Mouse (Mus musculus): ENCODE data around the gene Olfr44. TPM values are rescaled to one million over a fixed set of nuclear protein-coding genes. Genes with fewer than 3 reads are reported as not detected.

Olfr44 gene
- not detected for total RNA-seq (2021)
- long read RNA-seq, experiment 1, result 0 reads
- long read RNA-seq, experiment 2, result 0 reads

DNA sequence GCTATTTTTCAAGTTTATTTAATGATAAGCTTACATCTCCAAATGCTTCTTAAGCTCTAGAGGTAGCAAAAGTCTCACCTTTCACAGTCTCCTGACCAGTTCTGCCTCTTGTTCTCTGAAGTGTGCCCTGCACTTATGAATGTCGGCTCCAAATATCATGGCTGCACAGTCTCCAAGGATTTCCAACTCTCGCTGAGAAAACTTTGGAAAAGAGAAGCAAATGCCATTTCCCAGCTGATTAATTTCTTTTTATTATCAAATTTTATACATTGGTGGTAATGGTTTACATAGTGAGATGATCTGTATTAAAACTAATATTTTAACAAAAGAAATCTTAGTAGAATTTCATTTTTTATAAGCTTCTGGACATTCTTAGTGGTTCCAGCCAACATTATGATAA is at the start of gene Olfr44:
Olfr44 (minus strand) TSS at position 101 of the 400 bp plus-strand sequence.
- DNase-seq (ENCODE audit: low spot score in 2 of 2), result no peak

GRCm38 (mm10) chr9:39523616-39524285 is 30.0 kb upstream of the Olfr44 start:
- peak in 1 of 2 experiments; percentile 22 for DNase-seq (ENCODE audit: low spot score in 2 of 2)

GRCm38 (mm10) chr9:39518595-39518994 is 24.8 kb upstream of the Olfr44 start:
- DNase-seq (ENCODE audit: low spot score in 2 of 2), result no peak

DNA sequence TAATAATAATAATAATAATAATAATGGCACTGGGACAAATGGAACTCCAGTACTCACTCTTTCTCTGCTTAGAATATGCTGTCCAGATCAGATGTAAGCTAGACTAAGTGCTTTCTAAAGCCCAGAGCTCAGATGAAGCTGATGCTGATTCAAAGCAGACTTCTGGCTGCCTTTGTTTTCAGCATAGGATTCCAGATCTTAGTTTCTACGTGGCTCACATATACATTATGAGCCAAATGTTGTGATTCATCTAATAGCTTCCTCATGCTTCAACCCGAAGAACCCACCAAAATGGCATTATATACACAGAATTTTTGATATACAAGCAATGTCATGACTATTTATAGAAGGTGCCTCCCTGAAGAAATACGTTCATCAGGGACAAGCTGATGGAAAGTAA is 21.7 kb upstream of the Olfr44 start, which contains the start of gene Olfr957:
Olfr957 (minus strand) TSS at position 279 of the 400 bp plus-strand sequence.
- no peak for DNase-seq (ENCODE audit: low spot score in 2 of 2)

GRCm38 (mm10) chr9:39509412-39509811 is 15.6 kb upstream of the Olfr44 start:
- no peak for DNase-seq (ENCODE audit: low spot score in 2 of 2)

GRCm38 (mm10) chr9:39508998-39509397 is 15.2 kb upstream of the Olfr44 start:
- DNase-seq (ENCODE audit: low spot score in 2 of 2), result peak; percentile 17 to 57

DNA sequence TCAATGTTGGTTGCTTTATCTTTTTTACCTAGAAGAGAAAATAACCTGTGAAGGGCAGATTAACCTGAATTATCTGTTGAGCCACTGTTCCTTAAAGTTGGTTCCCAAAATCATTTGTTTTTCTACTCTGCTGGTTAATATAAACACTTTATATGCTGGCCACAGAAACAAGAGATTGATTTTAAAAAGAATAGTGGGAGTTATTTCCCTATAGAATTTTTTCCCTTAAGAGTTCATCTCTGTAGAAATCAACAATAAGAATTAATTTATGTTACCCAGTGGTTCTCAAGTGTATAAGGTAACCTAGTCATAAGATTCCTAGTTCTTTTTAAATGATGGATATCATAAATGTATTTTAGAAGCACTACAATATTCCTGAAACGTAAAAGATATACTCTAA is 22.0 kb downstream of the Olfr44 start, which contains the start of gene Olfr955:
Olfr955 (minus strand) TSS at position 101 of the 400 bp plus-strand sequence.
- DNase-seq (ENCODE audit: low spot score in 2 of 2), result no peak

DNA sequence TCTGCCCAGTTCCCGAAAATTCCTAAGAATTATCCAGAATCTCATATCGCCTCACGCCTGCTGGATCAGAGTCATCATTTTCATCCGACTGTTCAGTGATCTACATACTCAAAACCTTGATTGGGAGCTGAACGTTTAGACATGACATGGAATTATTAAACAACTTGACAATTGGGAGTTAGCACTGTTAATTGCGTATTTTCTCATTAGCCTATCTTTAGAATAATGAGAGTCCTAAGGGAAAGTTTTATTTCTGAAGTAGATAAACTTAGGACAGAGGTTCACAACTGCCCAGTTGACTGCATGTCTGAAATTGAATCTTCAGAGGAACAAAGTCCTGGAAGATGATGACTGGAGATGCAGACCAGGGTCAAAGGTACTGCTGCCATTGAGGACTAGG is 37.4 kb downstream of the Olfr44 start, which contains the start of gene Olfr954:
Olfr954 (plus strand) TSS at position 301 of the 400 bp plus-strand sequence.
- no peak for DNase-seq (ENCODE audit: low spot score in 2 of 2)

Other genes starting within 250 kb of the Olfr44 start
- gene Olfr1537, start 244.0 kb downstream of the Olfr44 start, total RNA-seq (2021), result not detected
- not detected for gene Olfr945, start 217.2 kb downstream of the Olfr44 start, total RNA-seq (2021)
- not detected for gene Olfr948, start 167.9 kb downstream of the Olfr44 start, total RNA-seq (2021)
- not detected for gene Olfr951, start 106.6 kb downstream of the Olfr44 start, total RNA-seq (2021)
- gene Olfr952, start 66.8 kb downstream of the Olfr44 start, total RNA-seq (2021), result not detected
- gene Olfr954, start 37.3 kb downstream of the Olfr44 start, total RNA-seq (2021), result not detected
- not detected for gene Olfr955, start 22.1 kb downstream of the Olfr44 start, total RNA-seq (2021)
- gene Olfr957, start 21.8 kb upstream of the Olfr44 start, total RNA-seq (2021), result not detected
- not detected for gene Olfr958, start 60.1 kb upstream of the Olfr44 start, total RNA-seq (2021)
- not detected for gene Olfr959, start 81.6 kb upstream of the Olfr44 start, total RNA-seq (2021)
- 100 to 1,000 TPM; 370 to 452 TPM for gene AW551984, start 110.4 kb upstream of the Olfr44 start, total RNA-seq (2021)
- not detected for gene Olfr148, start 116.7 kb upstream of the Olfr44 start, total RNA-seq (2021)
- not detected for gene Olfr960, start 127.4 kb upstream of the Olfr44 start, total RNA-seq (2021)
- gene Olfr961, start 151.1 kb upstream of the Olfr44 start, total RNA-seq (2021), result not detected
- gene Olfr963, start 173.2 kb upstream of the Olfr44 start, total RNA-seq (2021), result not detected
- not detected for gene Olfr149, start 213.1 kb upstream of the Olfr44 start, total RNA-seq (2021)
- not detected for gene Olfr965, start 217.4 kb upstream of the Olfr44 start, total RNA-seq (2021)
- not detected for gene Olfr150, start 237.0 kb upstream of the Olfr44 start, total RNA-seq (2021)

Data from gastrocnemius, postnatal 4 days (tissue).